Mouse (Mus musculus) liver, postnatal 0 days (tissue): ENCODE results near the gene Inpp5e.

Experiments used
- CTCF ChIP-seq: sonication (generic); IDR thresholded peaks from 2 replicates; pipeline ENCODE4 v1.5.1; 2016; ENCODE audit warnings: antibody characterized with exemption, low read depth
- EP300 ChIP-seq: IDR thresholded peaks from 2 replicates; pipeline ENCODE4 v1.6.1; 2016; ENCODE audit warnings: antibody characterized with exemption, low read depth, mild to moderate bottlenecking

DNA sequence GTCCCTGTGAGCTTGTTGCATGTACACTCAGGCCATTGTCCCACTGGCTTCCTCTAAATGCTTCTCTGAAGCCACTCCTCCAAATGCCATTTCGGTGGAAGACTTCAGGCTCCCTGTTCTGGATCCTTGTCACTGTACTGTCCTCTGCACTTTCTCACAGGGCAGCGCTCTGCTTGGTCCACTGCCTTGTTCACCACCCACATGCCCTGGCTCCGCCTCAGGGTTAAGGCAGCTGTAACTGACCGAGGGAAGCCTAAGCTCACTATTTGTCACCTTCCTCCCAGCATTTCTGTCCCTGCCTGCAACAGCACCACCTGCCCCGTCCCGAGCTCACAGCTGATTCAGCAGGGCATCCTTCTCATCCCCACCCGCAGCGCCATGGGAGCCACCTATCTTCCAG is 5.7 kb downstream of the Inpp5e start:
- no peak for TF ChIP-seq CTCF
- TF ChIP-seq EP300, result no peak
